Mouse (Mus musculus): ENCODE results near the gene Pym1. TPM values are rescaled to one million over a fixed set of nuclear protein-coding genes. Genes with fewer than 3 reads are reported as not detected.
A peak's percentile ranks its signal among the peaks of the same experiment; 100 is the strongest.

Gene Pym1
- total and polyA plus RNA-seq, 3 experiments, result 52.8 to 84.9 (median 75.6) TPM

DNA sequence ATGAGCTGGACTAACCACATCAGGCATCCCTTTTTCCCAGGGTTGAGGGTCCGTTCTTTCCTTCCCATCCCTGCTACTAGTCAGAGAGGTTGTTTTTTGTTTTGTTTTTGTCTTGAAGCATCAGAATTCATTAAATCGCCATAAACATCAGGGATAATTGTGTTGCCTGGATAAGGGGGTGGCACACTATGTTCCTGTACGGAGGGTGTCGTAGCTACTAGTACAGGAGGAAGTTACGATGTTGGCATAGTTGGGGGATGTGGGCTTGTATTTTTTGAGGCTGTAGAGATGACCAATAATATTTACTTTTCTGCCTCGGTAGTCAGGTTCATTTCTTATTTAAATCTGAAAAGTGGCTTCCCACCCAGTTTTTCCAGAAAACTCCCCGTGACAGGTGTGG, 4.5 kb upstream of the Pym1 start:
- in situ Hi-C loops (cut with MboI; ENCODE audit: low pct_ligation_motif_present, low pct_unique_long_range_greater_than_20kb, low sequenced_read_pairs) (no loop called here), dilution Hi-C loops (cut with MboI; ENCODE audit: extremely low pct_ligation_motif_present, extremely low pct_unique_long_range_greater_than_20kb, low sequenced_read_pairs) (no loop called here)
- DNase-seq (ENCODE audit: extremely low read depth), result no peak
- peak overlapping the region; percentile 74 for H3K4me2 ChIP-seq (ENCODE audit: insufficient read depth, low read depth, poor library complexity, severe bottlenecking)
- TF ChIP-seq MAZ (IDR thresholded peaks at IDR 0.05; ENCODE audit: low read depth, low read length) (no peak), USF1 (IDR thresholded peaks at IDR 0.05; ENCODE audit: low read depth, low read length) (no peak)
- no peaks in the 10 kb centered on the region for H3K36me3 ChIP-seq (replicated peaks in 1 of 2; ENCODE audit: control insufficient read depth in 1 of 2, insufficient read depth in 1 of 2, low read length in 1 of 2)
- 0 out of 2 replicates have a peak, but pooled peaks cover 3% of the 10 kb centered on the region for H3K79me2 ChIP-seq (replicated peaks; ENCODE audit: control insufficient read depth, extremely low read depth, insufficient read depth, poor library complexity, severe bottlenecking)
- H3K27me3 ChIP-seq (replicated peaks), result peaks cover 3% of the 10 kb centered on the region
- no peaks in the 10 kb centered on the region for H3K9me3 ChIP-seq (replicated peaks; ENCODE audit: low read length)
- H3K9ac ChIP-seq (ENCODE audit: insufficient read depth, low read depth), result peak overlapping the region; percentile 50
- no peak overlapping the region for H3K27ac ChIP-seq (ENCODE audit: insufficient read depth, low read depth)
- peak overlapping the region; percentile 59 to 84 (median 83) for H3K4me3 ChIP-seq (replicated peaks in 1 of 3; ENCODE audit: low read depth in 2 of 3, low read length in 2 of 3, poor library complexity in 1 of 3)
- H3K4me1 ChIP-seq (ENCODE audit: control insufficient read depth in 1 of 2, insufficient read depth in 2 of 2), result peaks cover 5 to 29% of the 10 kb centered on the region in 2 experiments

- Histone ChIP-seq H3K4me3 (replicated peaks in 1 of 3; ENCODE audit: low read depth in 2 of 3, low read length in 2 of 3, poor library complexity in 1 of 3) (peak overlapping the region; percentile 59 to 84 (median 83)), H3K9ac (ENCODE audit: insufficient read depth, low read depth) (peak overlapping the region; percentile 50), H3K9me3 (replicated peaks; ENCODE audit: low read length) (no peaks in the 10 kb centered on the region), H3K4me1 (ENCODE audit: control insufficient read depth in 1 of 2, insufficient read depth in 2 of 2) (peaks cover 5 to 29% of the 10 kb centered on the region in 2 experiments), H3K27ac (ENCODE audit: insufficient read depth, low read depth) (peak overlapping the region; percentile 43; the same call in 1 of the 2 replicates), H3K36me3 (replicated peaks in 1 of 2; ENCODE audit: control insufficient read depth in 1 of 2, insufficient read depth in 1 of 2, low read length in 1 of 2) (no peaks in the 10 kb centered on the region), H3K27me3 (replicated peaks) (peaks cover 3% of the 10 kb centered on the region), H3K4me2 (ENCODE audit: insufficient read depth, low read depth, poor library complexity, severe bottlenecking) (peak overlapping the region; percentile 74), H3K79me2 (replicated peaks; ENCODE audit: control insufficient read depth, extremely low read depth, insufficient read depth, poor library complexity, severe bottlenecking) (peaks cover 7% of the 10 kb centered on the region)
- dilution Hi-C loops (cut with MboI; ENCODE audit: extremely low pct_ligation_motif_present, extremely low pct_unique_long_range_greater_than_20kb, low sequenced_read_pairs) (no loop called here), in situ Hi-C loops (cut with MboI; ENCODE audit: low pct_ligation_motif_present, low pct_unique_long_range_greater_than_20kb, low sequenced_read_pairs) (no loop called here)
- no peak for DNase-seq (ENCODE audit: extremely low read depth)
- TF ChIP-seq NRF1 (IDR thresholded peaks at IDR 0.05; ENCODE audit: low read depth, low read length) (no peak), JUN (IDR thresholded peaks at IDR 0.05; ENCODE audit: insufficient read depth, low read depth, low read length) (no peak), MAX (IDR thresholded peaks at IDR 0.05; ENCODE audit: low read length) (no peak), TBP (conservative IDR thresholded peaks at IDR 0.05; ENCODE audit: low read depth, low read length) (no peak), USF1 (IDR thresholded peaks at IDR 0.05; ENCODE audit: low read depth, low read length) (no peak), USF2 (conservative IDR thresholded peaks at IDR 0.05; ENCODE audit: low read depth, low read length) (no peak), RAD21 (IDR thresholded peaks at IDR 0.05; ENCODE audit: low read depth, low read length) (no peak), GABPA (IDR thresholded peaks at IDR 0.05; ENCODE audit: insufficient replicate concordance, low read depth, low read length) (no peak), KAT2A (IDR thresholded peaks at IDR 0.05; ENCODE audit: insufficient replicate concordance, low read length) (no peak), POLR2A (IDR thresholded peaks at IDR 0.05; ENCODE audit: low read depth, low read length) (no peak), MYC (IDR thresholded peaks at IDR 0.05; ENCODE audit: low read depth, low read length) (no peak), BHLHE40 (IDR thresholded peaks at IDR 0.05; ENCODE audit: low read depth, low read length) (peak; percentile 56), ZMIZ1 (IDR thresholded peaks at IDR 0.05; ENCODE audit: low read depth, low read length) (no peak), POLR2AphosphoS2 (IDR thresholded peaks at IDR 0.05; ENCODE audit: low read depth, low read length) (no peak), MXI1 (IDR thresholded peaks at IDR 0.05; ENCODE audit: low read depth, low read length) (no peak; the same call in 1 of the 2 replicates), JUND (conservative IDR thresholded peaks at IDR 0.05; ENCODE audit: low read depth, low read length) (no peak), CTCF (conservative IDR thresholded peaks at IDR 0.05 in 1 of 2, IDR thresholded peaks at IDR 0.05 in 1 of 2; ENCODE audit: low read depth in 2 of 2, low read length in 2 of 2) (no peak), ELF1 (IDR thresholded peaks at IDR 0.05; ENCODE audit: low read depth, low read length) (no peak), E2F4 (IDR thresholded peaks at IDR 0.05; ENCODE audit: insufficient replicate concordance, low read depth, low read length) (no peak), SMC3 (IDR thresholded peaks at IDR 0.05; ENCODE audit: low read depth, low read length) (no peak), CHD1 (IDR thresholded peaks at IDR 0.05; ENCODE audit: low read depth, low read length) (no peak), NELFE (IDR thresholded peaks at IDR 0.05; ENCODE audit: low read depth, low read length) (0 out of 2 replicates have a peak, but pooled peaks have one; percentile 33), RCOR1 (conservative IDR thresholded peaks at IDR 0.05; ENCODE audit: low read depth, low read length) (no peak), CHD2 (IDR thresholded peaks at IDR 0.05; ENCODE audit: low read length) (no peak), MEF2A (IDR thresholded peaks at IDR 0.05; ENCODE audit: borderline replicate concordance, low read depth, low read length) (no peak), PAX5 (IDR thresholded peaks at IDR 0.05; ENCODE audit: low read length) (no peak), EP300 (IDR thresholded peaks at IDR 0.05; ENCODE audit: low read length) (no peak), ZC3H11A (IDR thresholded peaks at IDR 0.05; ENCODE audit: low read depth, low read length) (no peak), ZKSCAN1 (IDR thresholded peaks at IDR 0.05; ENCODE audit: borderline replicate concordance, low read depth, low read length) (no peak), ZNF384 (IDR thresholded peaks at IDR 0.05; ENCODE audit: low read depth, low read length) (no peak), TCF12 (IDR thresholded peaks at IDR 0.05; ENCODE audit: low read depth, low read length) (peak; percentile 23; the same call in 1 of the 2 replicates), SIN3A (IDR thresholded peaks at IDR 0.05; ENCODE audit: low read length) (no peak; the same call in 1 of the 2 replicates), UBTF (IDR thresholded peaks at IDR 0.05; ENCODE audit: low read depth, low read length) (peak; percentile 61; the same call in 1 of the 2 replicates)
Observed at GRCm38 (mm10) chr10:128743791-128744191, 3.9 kb upstream of the Pym1 start.
